ENCODE assay signal across 26 mouse cellular contexts in the genomic region with DNA sequence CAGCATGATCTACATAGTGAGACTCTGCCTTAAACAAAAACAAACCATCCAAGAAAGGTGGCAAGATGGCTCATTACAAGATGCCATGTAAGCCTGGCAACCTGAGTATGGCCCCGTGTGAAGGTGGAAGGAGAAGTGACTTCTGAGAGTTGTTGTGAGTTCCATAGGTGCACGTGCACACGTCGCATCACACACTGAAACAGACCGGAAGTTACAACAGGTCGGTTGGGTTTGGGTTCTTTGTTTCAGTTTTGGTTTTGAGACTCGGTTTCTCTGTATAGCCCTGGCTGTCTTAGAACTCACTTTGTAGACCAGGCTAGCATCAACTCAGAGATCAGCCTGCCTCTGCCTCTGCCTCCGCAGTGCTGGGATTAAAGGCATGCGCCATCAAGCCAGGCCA. TPM values are rescaled to one million over a fixed set of nuclear protein-coding genes. Genes with fewer than 3 reads are reported as not detected.
DNase-seq lines count a peak whose midpoint lies in the region; ATAC-seq and TF ChIP-seq lines count a peak whose summit lies in the region.
"Had no signal": no experiment of that assay in that cellular context is flagged by ENCODE, and none has a peak within 500 bp of the region (broad histone marks: within the 10 kb centered on the region; RNA-seq: fewer than 3 reads in every experiment).

No protein-coding gene starts in this region.

- H3K27ac ChIP-seq in CH12.LX (ENCODE audit: insufficient read depth, low read depth): no peak overlapping the region
- no peak overlapping the region for H3K27ac ChIP-seq in heart, embryonic 11.5 days (ENCODE audit: low read depth, low read length)
- H3K27ac ChIP-seq: embryonic facial prominence, embryonic 12.5 days; embryonic facial prominence, embryonic 15.5 days; forebrain, embryonic 12.5 days; forebrain, embryonic 15.5 days; heart, embryonic 13.5 days; hindbrain, embryonic 14.5 days; hindbrain, postnatal 0 days; intestine, embryonic 15.5 days had no signal

- H3K4me2 ChIP-seq in CH12.LX (ENCODE audit: insufficient read depth, low read depth, poor library complexity, severe bottlenecking): no peak overlapping the region
- H3K4me2 ChIP-seq in heart, embryonic 11.5 days: no peak overlapping the region
- H3K4me2 ChIP-seq: embryonic facial prominence, embryonic 12.5 days; embryonic facial prominence, embryonic 15.5 days; forebrain, embryonic 12.5 days; forebrain, embryonic 15.5 days; heart, embryonic 13.5 days; hindbrain, embryonic 14.5 days; intestine, embryonic 15.5 days had no signal

- TF ChIP-seq POLR2A in CH12.LX (IDR thresholded peaks at IDR 0.05; ENCODE audit: low read depth, low read length): no peak

- WGBS in heart, embryonic 11.5 days (ENCODE audit: insufficient replicate concordance): 95% methylated on average over 9 of the region's 9 CpGs

- ATAC-seq in heart, embryonic 11.5 days (replicated peaks; ENCODE audit: insufficient number of reproducible peaks, low FRiP score, low TSS enrichment): no peak
- ATAC-seq: forebrain, embryonic 15.5 days; hindbrain, postnatal 0 days; intestine, embryonic 15.5 days; Patski had no signal

- DNase-seq in CD4-positive, CD25-positive, alpha-beta regulatory T cell, adult 2 months (ENCODE audit: low read depth, low spot score): peak; percentile 16
- no peak for DNase-seq in CH12.LX (ENCODE audit: extremely low read depth)
- peak; percentile 85 for DNase-seq in induced T-regulatory cell, adult 2 months (ENCODE audit: low read depth)
- DNase-seq in cerebellum, postnatal 36 days: no peak
- DNase-seq in layer of hippocampus, adult 8-10 months (ENCODE audit: low spot score in 2 of 2): no peak
- DNase-seq: adrenal gland, adult 2 months; adrenal gland, postnatal 25 days; cerebellum, adult 11-12 months; cerebellum, adult 8-10 months; cerebellum, postnatal 10 days; gastrocnemius, postnatal 25 days; heart, adult 18-20 months; heart, postnatal 14 days; heart, postnatal 4 days; kidney, adult 11 months had no signal

- no peaks in the 10 kb centered on the region for H3K79me2 ChIP-seq in CH12.LX (replicated peaks; ENCODE audit: control insufficient read depth, extremely low read depth, insufficient read depth, poor library complexity, severe bottlenecking)

- H3K4me1 ChIP-seq in CH12.LX (ENCODE audit: control insufficient read depth in 1 of 2, insufficient read depth in 2 of 2): 0 out of 4 replicates have a peak, but pooled peaks cover 0 to 4% of the 10 kb centered on the region in 2 experiments
- peaks cover 5% of the 10 kb centered on the region for H3K4me1 ChIP-seq in heart, embryonic 11.5 days (ENCODE audit: control insufficient read depth, insufficient read depth, low read length)
- H3K4me1 ChIP-seq: embryonic facial prominence, embryonic 12.5 days; forebrain, embryonic 15.5 days; intestine, embryonic 15.5 days had no signal

- H3K27me3 ChIP-seq in CH12.LX (replicated peaks): no peaks in the 10 kb centered on the region
- H3K27me3 ChIP-seq in heart, embryonic 11.5 days (ENCODE audit: control insufficient read depth, insufficient read depth, low read length): no peaks in the 10 kb centered on the region
- H3K27me3 ChIP-seq: embryonic facial prominence, embryonic 12.5 days; embryonic facial prominence, embryonic 15.5 days; forebrain, embryonic 12.5 days; forebrain, embryonic 15.5 days; heart, embryonic 13.5 days; intestine, embryonic 15.5 days; Patski had no signal

- no peak overlapping the region for H3K9ac ChIP-seq in CH12.LX (ENCODE audit: insufficient read depth, low read depth)
- no peak overlapping the region for H3K9ac ChIP-seq in heart, embryonic 11.5 days (ENCODE audit: low read depth, low read length)
- H3K9ac ChIP-seq: embryonic facial prominence, embryonic 12.5 days; embryonic facial prominence, embryonic 15.5 days; forebrain, embryonic 12.5 days; forebrain, embryonic 15.5 days; heart, embryonic 13.5 days; hindbrain, embryonic 14.5 days; intestine, embryonic 15.5 days had no signal

- in situ Hi-C loops in CH12.LX (cut with MboI; ENCODE audit: low pct_ligation_motif_present, low pct_unique_long_range_greater_than_20kb, low sequenced_read_pairs): no loop called here

- dilution Hi-C loops in CH12.LX (cut with MboI; ENCODE audit: extremely low pct_ligation_motif_present, extremely low pct_unique_long_range_greater_than_20kb, low sequenced_read_pairs): no loop called here

- peaks cover 22 to 78% of the 10 kb centered on the region in 2 experiments for H3K36me3 ChIP-seq in CH12.LX (replicated peaks in 1 of 2; ENCODE audit: control insufficient read depth in 1 of 2, insufficient read depth in 1 of 2, low read length in 1 of 2)
- H3K36me3 ChIP-seq in heart, embryonic 11.5 days (ENCODE audit: control insufficient read depth, insufficient read depth, low read length): peaks cover 6% of the 10 kb centered on the region; the same call in 1 of the 2 replicates
- H3K36me3 ChIP-seq: forebrain, embryonic 15.5 days; intestine, embryonic 15.5 days had no signal

- TF ChIP-seq EP300 in CH12.LX (IDR thresholded peaks at IDR 0.05; ENCODE audit: low read length): no peak

- no peak for TF ChIP-seq RAD21 in CH12.LX (IDR thresholded peaks at IDR 0.05; ENCODE audit: low read depth, low read length)

- TF ChIP-seq CTCF in CH12.LX (conservative IDR thresholded peaks at IDR 0.05 in 1 of 2, IDR thresholded peaks at IDR 0.05 in 1 of 2; ENCODE audit: low read depth in 2 of 2, low read length in 2 of 2): no peak

- peaks cover 3% of the 10 kb centered on the region for H3K9me3 ChIP-seq in CH12.LX (replicated peaks; ENCODE audit: low read length)
- no peaks in the 10 kb centered on the region for H3K9me3 ChIP-seq in heart, embryonic 11.5 days (replicated peaks; ENCODE audit: control insufficient read depth, low read length)
- H3K9me3 ChIP-seq: embryonic facial prominence, embryonic 12.5 days; embryonic facial prominence, embryonic 15.5 days; forebrain, embryonic 12.5 days; forebrain, embryonic 15.5 days; G1E; heart, embryonic 13.5 days; intestine, embryonic 15.5 days had no signal

- H3K4me3 ChIP-seq in CH12.LX (replicated peaks in 1 of 3; ENCODE audit: low read depth in 2 of 3, low read length in 2 of 3, poor library complexity in 1 of 3): no peak overlapping the region
- H3K4me3 ChIP-seq in heart, embryonic 11.5 days (ENCODE audit: low read depth, low read length): no peak overlapping the region
- H3K4me3 ChIP-seq: embryonic facial prominence, embryonic 12.5 days; embryonic facial prominence, embryonic 15.5 days; forebrain, embryonic 12.5 days; forebrain, embryonic 15.5 days; heart, embryonic 13.5 days; intestine, embryonic 15.5 days had no signal

TF ChIP-seq in CH12.LX, 34 proteins besides CTCF, POLR2A, EP300 and RAD21:
- TF ChIP-seq NRF1 (IDR thresholded peaks at IDR 0.05; ENCODE audit: low read depth, low read length) (no peak), BHLHE40 (IDR thresholded peaks at IDR 0.05; ENCODE audit: low read depth, low read length) (peak; percentile 88), KAT2A (IDR thresholded peaks at IDR 0.05; ENCODE audit: insufficient replicate concordance, low read length) (no peak), TCF12 (IDR thresholded peaks at IDR 0.05; ENCODE audit: low read depth, low read length) (no peak)
TF ChIP-seq in CH12.LX: peak in this region for 1.

RNA-seq across cellular contexts. Expression of a gene that starts 40.3 kb away (rescaled TPM):
- total RNA-seq in CH12.LX (2012; rRNA removed) (113 and 131 TPM in 2 replicates), CH12.LX (2014; rRNA removed) (169 and 199 TPM in 2 replicates)
- 210 and 286 TPM in 2 replicates for polyA plus RNA-seq in CH12.LX (2012; ENCODE audit: insufficient read length, low read depth)
- 163 and 173 TPM in 2 replicates for polyA plus RNA-seq in heart, embryonic 11.5 days (2014; fragmentation: Nextera tagmentation; extraction: Ambion mirVana)
- 10 to 100 TPM; 62.3 to 84.3 (median 70.8) TPM for total RNA-seq in layer of hippocampus, adult 8-10 months (2022)

Comparison
In these comparisons a context has a peak if more than half of its experiments do, and no peak if none do; other contexts are left out.
1. DNase-seq: peak in CD4-positive, CD25-positive, alpha-beta regulatory T cell, adult 2 months (single experiment) and induced T-regulatory cell, adult 2 months (single experiment); none in CH12.LX (single experiment), cerebellum, postnatal 36 days (0 of 2) and layer of hippocampus, adult 8-10 months (0 of 2).